Mouse (Mus musculus) bone marrow macrophage, adult 2 months (primary cell): ENCODE results near the gene Cavin1.

Experiments used
- CTCF ChIP-seq: IDR thresholded peaks from 2 replicates; pipeline ENCODE4 v1.5.1; 2012; ENCODE audit warnings: low read depth, mild to moderate bottlenecking, low read length, moderate library complexity
- POLR2A ChIP-seq: IDR thresholded peaks from 2 replicates; pipeline ENCODE4 v1.6.1; 2012; ENCODE audit warnings: mild to moderate bottlenecking, low read depth, low read length, borderline replicate concordance

DNA sequence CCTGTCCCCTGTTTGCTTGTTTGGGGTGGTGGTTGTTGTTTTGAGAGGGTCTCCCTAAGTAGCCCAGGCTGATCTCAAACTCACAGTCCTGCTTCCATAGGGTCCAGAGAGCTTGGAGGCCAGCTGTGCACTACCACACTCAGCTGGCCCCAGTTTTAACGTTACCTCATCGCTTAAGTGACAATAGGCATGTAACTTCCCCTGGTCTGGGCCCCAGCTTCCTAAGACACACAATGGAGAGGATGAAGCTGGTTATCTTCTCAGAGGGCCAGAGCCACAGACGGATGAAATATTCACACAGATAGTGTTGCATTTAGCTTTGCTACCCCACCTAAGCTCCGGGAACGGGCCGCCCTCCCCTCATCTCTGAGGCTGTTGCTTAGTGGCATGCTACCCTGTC, 4.9 kb downstream of the Cavin1 start:
- TF ChIP-seq CTCF: no peak
- no peak for TF ChIP-seq POLR2A
